Mouse (Mus musculus) embryonic fibroblast, embryonic 13.5 days (primary cell): ENCODE results near the gene Dlg2.

Experiments used
- CTCF ChIP-seq: IDR thresholded peaks from 2 replicates; pipeline ENCODE4 v1.5.1; 2011; ENCODE audit warnings: mild to moderate bottlenecking, control low read depth, low read length, moderate library complexity, borderline replicate concordance; ENCODE audit not compliant: insufficient read depth
- POLR2A ChIP-seq: IDR thresholded peaks from 2 replicates; pipeline ENCODE4 v1.6.1; 2011; ENCODE audit warnings: low read depth, mild to moderate bottlenecking, control low read depth, low read length, moderate library complexity

DNA sequence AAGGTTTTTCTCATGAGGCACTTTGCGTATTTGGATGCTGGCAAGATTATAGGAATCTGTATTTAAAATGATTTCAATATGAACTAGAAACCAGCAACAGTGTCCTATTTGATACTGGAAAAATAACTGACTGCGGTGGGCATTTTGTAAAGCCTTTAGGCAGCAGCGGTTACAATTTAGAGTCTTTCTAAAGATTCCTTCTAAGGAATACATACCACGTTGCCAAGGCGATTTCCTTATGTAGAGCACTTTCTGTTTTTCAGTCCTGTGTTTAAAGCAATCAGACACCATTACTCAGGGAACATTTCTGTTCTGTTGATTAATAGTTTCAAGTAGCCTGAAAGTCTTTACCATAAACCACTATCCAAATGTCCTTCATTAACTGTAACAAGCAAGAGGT is 1309.0 kb downstream of the Dlg2 start:
- TF ChIP-seq CTCF (no peak), POLR2A (no peak)
